Mouse (Mus musculus) hindbrain, embryonic 14.5 days (tissue): ENCODE data around the gene Asb13. TPM values are rescaled to one million over a fixed set of nuclear protein-coding genes. Genes with fewer than 3 reads are reported as not detected.
A peak's percentile ranks its signal among the peaks of the same experiment; 100 is the strongest.

Experiments used
- ATAC-seq: fragments of 200-750 bp; cut with Nextera tagmentation; 2 replicates; pipeline ENCODE4 v1.8.0; 2017; ENCODE audit warnings: moderate number of reproducible peaks, mild to moderate bottlenecking, moderate TSS enrichment, moderate library complexity; ENCODE audit not compliant: low FRiP score
- DNase-seq: peaks from one replicate; pipeline ENCODE4 v3.0.0-alpha.2; 2015; ENCODE audit warnings: low spot score
- H3K27ac ChIP-seq: fragments of 300-500 bp; sonication (generic); 2 replicates; pipeline ENCODE4 v1.5.1; 2014; ENCODE audit warnings: mild to moderate bottlenecking, moderate library complexity
- H3K27me3 ChIP-seq: fragments of 300-500 bp; sonication (generic); 2 replicates; pipeline ENCODE4 v1.6.1; 2014; ENCODE audit warnings: mild to moderate bottlenecking, low read length, mixed read lengths; ENCODE audit not compliant: control insufficient read depth, insufficient read depth
- H3K36me3 ChIP-seq: fragments of 300-500 bp; sonication (generic); replicated peaks from 2 replicates; pipeline ENCODE4 v1.6.1; 2014; ENCODE audit not compliant: control insufficient read depth, insufficient read depth
- H3K4me1 ChIP-seq: fragments of 300-500 bp; sonication (generic); replicated peaks from 2 replicates; pipeline ENCODE4 v1.6.1; 2014; ENCODE audit warnings: antibody characterized with exemption, low read length, mixed read lengths; ENCODE audit not compliant: control insufficient read depth, insufficient read depth
- H3K4me2 ChIP-seq: fragments of 300-500 bp; sonication (generic); replicated peaks from 2 replicates; pipeline ENCODE4 v1.6.1; 2014; ENCODE audit warnings: mild to moderate bottlenecking, moderate library complexity
- H3K4me3 ChIP-seq: fragments of 300-500 bp; sonication (generic); replicated peaks from 2 replicates; pipeline ENCODE4 v1.5.1; 2014; ENCODE audit warnings: mild to moderate bottlenecking, low read length
- H3K9ac ChIP-seq: fragments of 300-500 bp; sonication (generic); 2 replicates; pipeline ENCODE4 v1.6.1; 2014
- H3K9me3 ChIP-seq: fragments of 300-500 bp; sonication (generic); 2 replicates; pipeline ENCODE4 v1.6.1; 2016; ENCODE audit warnings: low read length; ENCODE audit not compliant: control insufficient read depth
- WGBS: fragments of 180-500 bp; shearing (Covaris S2); extraction: QIAGEN DNeasy Blood & Tissue Kit; methylation state at CpG from one replicate; pipeline ENCODE4 v1.1.7; 2014; 5-methylcytosine and 5-hydroxymethylcytosine counted together
- polyA plus RNA-seq: library from polyadenylated mRNA; unstranded; fragments of >200 nt; fragmentation: Nextera tagmentation; extraction: Ambion mirVana; gene quantifications from 2 replicates; pipeline ENCODE4 v1.2.1, GENCODE M21; 2014

Gene Asb13
- polyA plus RNA-seq, 1 experiment from 2014 or later: 12.2 TPM

DNA sequence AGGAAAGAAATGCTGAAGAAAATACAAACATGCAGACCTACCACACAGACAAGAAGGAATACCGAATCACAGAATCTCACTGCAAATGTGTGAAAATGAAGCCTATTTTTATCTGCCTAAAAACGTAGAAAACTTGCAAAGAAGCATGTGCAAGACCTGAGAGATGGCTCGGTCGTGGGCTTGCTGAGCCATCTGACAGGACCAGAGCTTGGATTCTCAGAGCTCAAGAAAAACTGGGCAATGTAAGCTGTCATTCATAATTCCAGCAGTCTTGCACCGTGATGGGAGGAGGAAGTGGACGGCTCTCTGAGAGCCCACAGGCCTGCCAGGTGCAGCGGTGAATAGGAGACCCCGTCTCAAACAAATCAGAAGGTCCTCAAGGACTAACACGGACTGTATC is 1.3 kb upstream of the Asb13 start:
- Histone ChIP-seq H3K36me3 (no peaks in the 10 kb centered on the region), H3K27ac (no peak overlapping the region), H3K4me1 (no peaks in the 10 kb centered on the region), H3K4me3 (no peak overlapping the region), H3K27me3 (peaks cover 8% of the 10 kb centered on the region; the same call in 1 of the 2 replicates), H3K9me3 (no peaks in the 10 kb centered on the region), H3K4me2 (no peak overlapping the region), H3K9ac (no peak overlapping the region)
- ATAC-seq (no peak), DNase-seq (no peak)
- 85% methylated on average over 9 of the region's 9 CpGs for WGBS

DNA sequence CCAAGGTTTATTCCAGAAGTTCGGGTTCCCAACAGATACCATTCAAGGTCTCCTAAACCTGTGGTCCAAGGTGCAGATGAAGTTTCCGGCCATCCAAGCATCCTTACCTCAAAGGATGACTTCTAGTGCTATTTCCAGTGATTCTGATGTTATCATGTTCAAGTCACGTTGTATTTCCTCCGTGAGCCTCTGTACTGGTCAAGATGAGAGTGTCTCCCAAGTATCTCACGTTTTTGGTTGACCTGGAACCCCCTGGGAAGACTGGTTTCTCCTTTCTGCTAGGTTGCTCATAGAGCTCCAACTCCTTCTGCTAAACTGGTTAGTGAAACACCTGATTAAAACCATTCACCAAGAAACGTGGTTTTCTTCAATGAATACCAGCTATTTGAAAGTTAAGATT is 701 bp upstream of the Asb13 start:
- H3K4me3 ChIP-seq: no peak overlapping the region
- no peak overlapping the region for H3K27ac ChIP-seq
- ATAC-seq (no peak), DNase-seq (no peak)
- H3K27me3 ChIP-seq: peaks cover 8% of the 10 kb centered on the region; the same call in 1 of the 2 replicates
- H3K4me2 ChIP-seq: peak overlapping the region; percentile 60
- no peaks in the 10 kb centered on the region for H3K4me1 ChIP-seq
- WGBS: 46% methylated on average over 6 of the region's 6 CpGs
- no peaks in the 10 kb centered on the region for H3K9me3 ChIP-seq
- no peak overlapping the region for H3K9ac ChIP-seq
- no peaks in the 10 kb centered on the region for H3K36me3 ChIP-seq

DNA sequence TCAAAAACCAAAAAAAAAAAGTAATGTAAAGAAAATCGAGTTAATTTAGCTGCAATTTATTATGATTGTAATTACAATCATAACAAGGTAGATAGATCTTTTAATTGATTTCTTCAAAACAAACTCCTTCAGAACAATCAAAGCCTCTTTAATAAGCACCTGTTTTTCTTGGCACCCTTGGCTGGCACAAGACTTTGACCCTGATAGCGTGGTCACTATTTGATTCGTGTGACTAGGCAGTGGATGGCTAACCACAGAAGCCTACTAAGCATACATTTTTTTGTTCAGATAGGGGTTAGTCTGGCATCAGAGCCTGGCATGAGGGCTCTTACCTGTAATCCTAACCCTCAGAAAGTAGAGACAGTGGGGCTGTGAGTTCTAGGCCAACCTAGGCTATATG is 1.2 kb downstream of the Asb13 start:
- no peaks in the 10 kb centered on the region for H3K4me1 ChIP-seq
- H3K4me3 ChIP-seq: no peak overlapping the region; the same call in 1 of the 2 replicates
- H3K27me3 ChIP-seq: peaks cover 8% of the 10 kb centered on the region; the same call in 1 of the 2 replicates
- WGBS: 96% methylated on average over 3 of the region's 3 CpGs
- DNase-seq (no peak), ATAC-seq (no peak)
- H3K4me2 ChIP-seq: no peak overlapping the region
- H3K9ac ChIP-seq: no peak overlapping the region
- H3K9me3 ChIP-seq: no peaks in the 10 kb centered on the region
- H3K36me3 ChIP-seq: no peaks in the 10 kb centered on the region
- no peak overlapping the region for H3K27ac ChIP-seq

DNA sequence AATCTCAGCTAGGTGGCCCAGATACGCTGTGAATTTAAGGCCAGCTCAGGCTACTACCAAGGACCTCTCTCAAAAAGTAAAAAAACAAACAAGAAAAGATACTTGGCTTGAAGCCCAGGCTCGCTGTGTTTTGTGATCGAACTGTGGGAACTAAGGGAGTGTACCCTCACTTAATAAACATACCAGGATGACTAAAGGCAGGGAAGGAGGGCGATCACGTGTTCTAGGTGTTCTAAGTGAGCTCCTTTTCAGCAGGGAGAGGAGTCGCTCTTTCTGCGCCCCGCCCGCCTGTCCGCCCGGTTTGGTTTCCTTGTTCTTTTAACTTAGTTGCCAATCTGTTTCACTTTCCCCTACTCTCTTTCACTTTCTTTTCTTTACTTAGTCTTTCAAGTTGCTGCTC is 3.0 kb downstream of the Asb13 start:
- no peak overlapping the region for H3K4me3 ChIP-seq
- no peaks in the 10 kb centered on the region for H3K4me1 ChIP-seq
- WGBS: 73% methylated on average over 11 of the region's 11 CpGs
- ATAC-seq (no peak), DNase-seq (no peak)
- peaks cover 8% of the 10 kb centered on the region; the same call in 1 of the 2 replicates for H3K27me3 ChIP-seq
- H3K36me3 ChIP-seq: no peaks in the 10 kb centered on the region
- no peak overlapping the region for H3K9ac ChIP-seq
- no peak overlapping the region for H3K27ac ChIP-seq
- no peaks in the 10 kb centered on the region for H3K9me3 ChIP-seq
- no peak overlapping the region for H3K4me2 ChIP-seq

DNA sequence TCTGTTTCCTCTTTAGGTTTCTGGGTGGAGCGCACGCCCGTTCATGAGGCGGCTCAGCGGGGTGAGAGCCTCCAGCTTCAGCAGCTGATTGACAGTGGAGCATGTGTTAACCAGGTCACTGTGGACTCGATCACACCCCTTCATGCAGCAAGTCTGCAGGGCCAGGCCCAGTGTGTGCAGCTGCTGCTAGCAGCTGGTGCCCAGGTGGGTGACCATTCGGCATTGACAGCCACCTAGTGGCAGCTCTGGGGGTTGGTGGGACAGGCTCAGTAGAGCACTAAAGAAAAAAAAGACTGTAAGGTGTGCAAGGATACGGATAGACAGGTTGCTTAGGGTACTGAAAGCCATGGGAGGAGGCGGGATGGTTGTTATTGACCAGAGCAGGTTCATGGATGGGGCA is 8.2 kb downstream of the Asb13 start:
- no peaks in the 10 kb centered on the region for H3K9me3 ChIP-seq
- H3K9ac ChIP-seq: no peak overlapping the region
- H3K27me3 ChIP-seq: no peaks in the 10 kb centered on the region
- no peak overlapping the region for H3K27ac ChIP-seq
- H3K4me3 ChIP-seq: no peak overlapping the region
- H3K36me3 ChIP-seq: peaks cover 8% of the 10 kb centered on the region; the same call in 1 of the 2 replicates
- ATAC-seq (no peak), DNase-seq (no peak)
- 77% methylated on average over 9 of the region's 9 CpGs for WGBS
- H3K4me1 ChIP-seq: no peaks in the 10 kb centered on the region
- no peak overlapping the region for H3K4me2 ChIP-seq

DNA sequence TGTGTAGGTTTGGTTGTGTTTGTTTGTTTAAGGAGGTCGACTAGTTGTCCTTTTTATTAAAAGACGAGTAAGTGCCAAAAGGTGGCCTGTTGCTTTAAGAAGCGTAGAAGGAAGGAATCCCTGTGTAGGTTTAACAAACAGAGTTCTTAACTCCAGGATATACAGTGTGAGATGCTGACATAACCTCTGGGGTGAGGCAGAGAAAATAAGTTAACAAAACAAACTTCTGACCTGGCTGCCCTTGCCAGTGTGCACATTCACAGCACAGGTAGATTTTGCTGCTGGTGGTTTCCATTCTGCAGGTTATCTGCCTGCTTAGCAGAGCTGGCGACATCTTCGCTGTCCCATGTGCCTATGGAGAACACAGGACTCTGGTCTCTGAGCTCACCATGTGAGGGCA is 8.7 kb downstream of the Asb13 start:
- H3K27ac ChIP-seq: no peak overlapping the region
- ATAC-seq: no peak
- H3K9me3 ChIP-seq: no peaks in the 10 kb centered on the region
- no peak for DNase-seq
- peaks cover 8% of the 10 kb centered on the region; the same call in 1 of the 2 replicates for H3K36me3 ChIP-seq
- no peaks in the 10 kb centered on the region for H3K4me1 ChIP-seq
- no peak overlapping the region for H3K4me2 ChIP-seq
- no peak overlapping the region for H3K9ac ChIP-seq
- H3K4me3 ChIP-seq: no peak overlapping the region
- WGBS: 91% methylated on average over 5 of the region's 5 CpGs
- no peaks in the 10 kb centered on the region for H3K27me3 ChIP-seq

DNA sequence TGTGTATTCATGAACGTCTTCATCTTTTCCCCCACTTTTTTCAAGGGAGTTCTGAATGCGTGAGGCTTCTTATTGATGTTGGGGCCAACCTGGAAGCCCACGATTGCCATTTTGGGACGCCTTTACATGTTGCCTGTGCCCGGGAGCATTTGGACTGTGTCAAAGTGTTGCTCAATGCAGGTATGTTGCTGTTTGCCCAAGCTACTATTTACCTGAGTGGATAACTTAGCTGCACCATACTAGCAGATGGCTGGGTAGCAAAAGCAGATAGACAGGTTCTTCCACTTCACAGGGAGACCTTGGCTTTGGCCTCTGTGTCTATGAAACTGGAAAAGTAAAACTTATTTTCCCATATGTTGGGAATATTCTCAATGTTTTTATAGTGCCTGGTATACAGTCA is 11.0 kb downstream of the Asb13 start:
- WGBS: 92% methylated on average over 5 of the region's 5 CpGs
- H3K27ac ChIP-seq: no peak overlapping the region
- H3K9ac ChIP-seq: no peak overlapping the region
- peaks cover 21% of the 10 kb centered on the region for H3K36me3 ChIP-seq
- DNase-seq (no peak), ATAC-seq (no peak)
- no peak overlapping the region for H3K4me3 ChIP-seq
- no peak overlapping the region for H3K4me2 ChIP-seq
- H3K4me1 ChIP-seq: no peaks in the 10 kb centered on the region
- no peaks in the 10 kb centered on the region for H3K9me3 ChIP-seq
- no peaks in the 10 kb centered on the region for H3K27me3 ChIP-seq

DNA sequence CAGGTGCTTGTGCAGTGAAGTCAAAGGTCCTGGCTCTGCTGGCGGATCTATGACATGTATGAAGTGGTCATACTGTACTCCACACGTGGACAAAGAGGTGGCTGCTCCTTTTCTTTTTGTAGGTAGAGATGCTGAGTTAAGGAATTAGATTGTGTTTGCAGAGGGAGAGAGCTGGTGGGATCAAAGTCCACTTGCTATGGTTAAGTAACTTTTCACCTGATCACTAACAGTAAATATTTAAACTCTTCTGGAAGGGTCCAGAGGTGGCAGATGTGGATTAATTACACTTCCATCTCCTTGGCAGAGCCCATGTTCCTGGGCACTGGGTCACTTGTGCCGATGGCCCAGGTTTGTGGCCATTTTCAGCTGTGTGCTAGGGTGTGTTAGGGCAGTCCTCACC is 12.1 kb downstream of the Asb13 start:
- no peaks in the 10 kb centered on the region for H3K4me1 ChIP-seq
- no peak overlapping the region for H3K4me2 ChIP-seq
- peaks cover 31% of the 10 kb centered on the region for H3K36me3 ChIP-seq
- H3K9ac ChIP-seq: no peak overlapping the region
- no peaks in the 10 kb centered on the region for H3K9me3 ChIP-seq
- no peaks in the 10 kb centered on the region for H3K27me3 ChIP-seq
- no peak overlapping the region for H3K27ac ChIP-seq
- H3K4me3 ChIP-seq: no peak overlapping the region
- whole genome bisulfite sequencing: 97% methylated on average over 3 of the region's 3 CpGs
- DNase-seq (no peak), ATAC-seq (no peak)

DNA sequence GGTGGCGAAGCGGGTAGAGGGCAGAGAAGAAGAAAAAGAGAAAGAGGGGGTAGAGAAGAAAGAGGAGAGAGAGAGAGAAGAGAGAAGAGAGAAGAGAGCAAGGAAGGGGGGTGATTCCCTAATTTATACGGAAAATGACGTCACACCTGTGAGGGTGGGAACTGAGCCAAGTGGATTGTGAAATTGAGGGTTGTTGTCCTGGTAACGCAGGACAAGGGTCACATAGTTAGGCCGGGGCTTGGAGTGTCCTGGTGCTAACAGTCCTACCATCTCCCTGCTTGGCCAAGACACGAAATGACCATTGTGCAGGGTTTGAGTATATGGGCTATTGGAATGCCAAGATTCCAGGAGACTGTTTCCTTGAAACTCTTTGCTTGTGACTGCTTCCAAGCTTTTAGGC is 12.7 kb downstream of the Asb13 start:
- Histone ChIP-seq H3K4me1 (no peaks in the 10 kb centered on the region), H3K27ac (no peak overlapping the region), H3K36me3 (peaks cover 33% of the 10 kb centered on the region), H3K9ac (no peak overlapping the region), H3K27me3 (no peaks in the 10 kb centered on the region), H3K4me3 (no peak overlapping the region), H3K9me3 (no peaks in the 10 kb centered on the region), H3K4me2 (no peak overlapping the region)
- WGBS: 83% methylated on average over 7 of the region's 7 CpGs
- no peak for ATAC-seq
- DNase-seq: no peak

DNA sequence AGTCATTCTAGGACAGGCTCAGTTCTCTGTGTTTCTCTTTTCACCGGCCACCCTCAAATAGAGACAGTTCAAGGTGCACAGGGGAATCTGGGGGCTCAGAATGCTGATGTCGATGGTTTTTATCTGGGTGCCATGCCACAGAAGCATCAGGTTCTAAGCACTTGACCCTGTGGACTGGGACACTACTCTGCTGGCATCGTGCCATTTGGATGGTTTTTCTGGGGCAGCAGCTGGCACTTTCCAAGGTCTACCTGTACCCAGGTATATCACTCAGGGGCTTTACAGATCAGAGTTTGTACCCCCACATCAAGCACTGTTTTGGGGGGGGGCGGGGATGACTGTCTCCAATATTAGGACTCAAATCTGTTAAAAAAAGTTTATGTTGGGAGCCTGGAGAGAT is 16.7 kb downstream of the Asb13 start:
- no peaks in the 10 kb centered on the region for H3K27me3 ChIP-seq
- no peak for DNase-seq
- no peak overlapping the region for H3K4me2 ChIP-seq
- H3K9ac ChIP-seq: no peak overlapping the region
- ATAC-seq: no peak
- no peaks in the 10 kb centered on the region for H3K9me3 ChIP-seq
- WGBS: 96% methylated on average over 4 of the region's 4 CpGs
- no peak overlapping the region for H3K4me3 ChIP-seq
- H3K36me3 ChIP-seq: peaks cover 46% of the 10 kb centered on the region
- H3K27ac ChIP-seq: no peak overlapping the region
- H3K4me1 ChIP-seq: no peaks in the 10 kb centered on the region
